Mouse (Mus musculus) forebrain, embryonic 16.5 days (tissue): ENCODE results near the gene Aco2. TPM values are rescaled to one million over a fixed set of nuclear protein-coding genes. Genes with fewer than 3 reads are reported as not detected.
A peak's percentile ranks its signal among the peaks of the same experiment; 100 is the strongest.

Source experiments
- ATAC-seq: fragments of 200-750 bp; cut with Nextera tagmentation; 2 replicates; pipeline ENCODE4 v1.8.0; 2017; ENCODE audit warnings: mild to moderate bottlenecking, moderate library complexity
- H3K27ac ChIP-seq: fragments of 300-500 bp; sonication (generic); 2 replicates; pipeline ENCODE4 v1.5.1; 2014; ENCODE audit warnings: low read length, control low read depth
- H3K27me3 ChIP-seq: fragments of 300-500 bp; sonication (generic); replicated peaks from 2 replicates; pipeline ENCODE4 v1.6.1; 2014; ENCODE audit warnings: low read length; ENCODE audit not compliant: control insufficient read depth, insufficient read depth
- H3K36me3 ChIP-seq: fragments of 300-500 bp; sonication (generic); 2 replicates; pipeline ENCODE4 v1.6.1; 2014; ENCODE audit not compliant: control insufficient read depth, insufficient read depth
- H3K4me1 ChIP-seq: fragments of 300-500 bp; sonication (generic); replicated peaks from 2 replicates; pipeline ENCODE4 v1.6.1; 2014; ENCODE audit warnings: low read length; ENCODE audit not compliant: control insufficient read depth, insufficient read depth
- H3K4me2 ChIP-seq: fragments of 300-500 bp; sonication (generic); 2 replicates; pipeline ENCODE4 v1.6.1; 2014; ENCODE audit warnings: mild to moderate bottlenecking, low read length, control low read depth
- H3K4me3 ChIP-seq: fragments of 300-500 bp; sonication (generic); replicated peaks from 2 replicates; pipeline ENCODE4 v1.5.1; 2014; ENCODE audit warnings: mild to moderate bottlenecking, low read length, control low read depth
- H3K9ac ChIP-seq: fragments of 300-500 bp; sonication (generic); replicated peaks from 2 replicates; pipeline ENCODE4 v1.6.1; 2014; ENCODE audit warnings: low read depth, low read length, control low read depth
- H3K9me3 ChIP-seq: fragments of 300-500 bp; sonication (generic); 2 replicates; pipeline ENCODE4 v1.6.1; 2016; ENCODE audit warnings: low read length; ENCODE audit not compliant: control insufficient read depth
- WGBS: fragments of 180-500 bp; shearing (Covaris S2); extraction: QIAGEN DNeasy Blood & Tissue Kit; methylation state at CpG from one replicate; pipeline ENCODE4 v1.1.7; 2014; 5-methylcytosine and 5-hydroxymethylcytosine counted together
- polyA plus RNA-seq: library from polyadenylated mRNA; unstranded; fragments of >200 nt; fragmentation: Nextera tagmentation; extraction: Ambion mirVana; gene quantifications from 2 replicates; pipeline ENCODE4 v1.2.1, GENCODE M21; 2015

Aco2 gene
- polyA plus RNA-seq, 1 experiment from 2014 or later, result 260 TPM

GRCm38 (mm10) chr15:81860471-81861135 lies 11.5 kb upstream of the Aco2 start:
- no peak for ATAC-seq
- H3K4me1 ChIP-seq, result peaks cover 29% of the 10 kb centered on the region
- no peaks in the 10 kb centered on the region for H3K27me3 ChIP-seq
- H3K27ac ChIP-seq, result peak overlapping the region; percentile 75
- no peak overlapping the region for H3K4me3 ChIP-seq
- H3K9ac ChIP-seq, result no peak overlapping the region
- peaks cover 7% of the 10 kb centered on the region for H3K36me3 ChIP-seq
- no peaks in the 10 kb centered on the region for H3K9me3 ChIP-seq
- H3K4me2 ChIP-seq, result peak overlapping the region; percentile 83
- 39% methylated on average over 8 of the region's 8 CpGs for WGBS

- Histone ChIP-seq H3K4me1 (peaks cover 8% of the 10 kb centered on the region), H3K27ac (no peak overlapping the region), H3K4me3 (no peak overlapping the region), H3K27me3 (no peaks in the 10 kb centered on the region), H3K9me3 (no peaks in the 10 kb centered on the region), H3K36me3 (peaks cover 25% of the 10 kb centered on the region), H3K9ac (no peak overlapping the region), H3K4me2 (no peak overlapping the region)
- no peak for ATAC-seq
- 91% methylated on average over 7 of the region's 7 CpGs for WGBS
Observed at GRCm38 (mm10) chr15:81864238-81864637, 7.9 kb upstream of the Aco2 start.

- no peak for ATAC-seq
- Histone ChIP-seq H3K4me1 (peaks cover 19% of the 10 kb centered on the region), H3K9ac (no peak overlapping the region), H3K36me3 (peaks cover 26% of the 10 kb centered on the region), H3K9me3 (no peaks in the 10 kb centered on the region), H3K4me3 (no peak overlapping the region), H3K4me2 (no peak overlapping the region), H3K27me3 (no peaks in the 10 kb centered on the region), H3K27ac (no peak overlapping the region)
- WGBS, result 97% methylated on average over 5 of the region's 5 CpGs
Observed at GRCm38 (mm10) chr15:81869985-81870384, 2.1 kb upstream of the Aco2 start.

GRCm38 (mm10) chr15:81871604-81872261 lies 376 bp upstream of the Aco2 start, which contains the start of gene Phf5a:
Gene Phf5a (minus strand): TSS chr15:81871911.
- Histone ChIP-seq H3K4me2 (peak within 1 kb of the TSS; percentile 74), H3K9me3 (no peaks in the 10 kb centered on the region), H3K27me3 (no peaks in the 10 kb centered on the region), H3K4me1 (peaks cover 19% of the 10 kb centered on the region), H3K27ac (peak within 1 kb of the TSS; percentile 100), H3K4me3 (peak within 1 kb of the TSS; percentile 93), H3K36me3 (peaks cover 23% of the 10 kb centered on the region), H3K9ac (peak within 1 kb of the TSS; percentile 88)
- peak; percentile 90 for ATAC-seq
- under 1% methylated on average over 30 of the region's 30 CpGs for WGBS

- Histone ChIP-seq H3K9me3 (no peaks in the 10 kb centered on the region), H3K9ac (peak overlapping the region; percentile 47), H3K4me2 (peak overlapping the region; percentile 33), H3K27ac (peak overlapping the region; percentile 94), H3K27me3 (no peaks in the 10 kb centered on the region), H3K36me3 (no peaks in the 10 kb centered on the region), H3K4me3 (0 out of 2 replicates have a peak overlapping the region, but pooled peaks have one; percentile 3), H3K4me1 (peaks cover 22% of the 10 kb centered on the region)
- ATAC-seq, result peak; percentile 93
- WGBS, result 14% methylated on average over 5 of the region's 5 CpGs
Observed at GRCm38 (mm10) chr15:81879531-81880401, 7.7 kb downstream of the Aco2 start.

GRCm38 (mm10) chr15:81882348-81882747 lies 10.2 kb downstream of the Aco2 start:
- ATAC-seq, result no peak
- WGBS, result 92% methylated on average over 3 of the region's 3 CpGs
- Histone ChIP-seq H3K27ac (no peak overlapping the region), H3K9ac (no peak overlapping the region), H3K4me3 (no peak overlapping the region), H3K4me2 (no peak overlapping the region), H3K27me3 (no peaks in the 10 kb centered on the region), H3K9me3 (no peaks in the 10 kb centered on the region), H3K4me1 (peaks cover 22% of the 10 kb centered on the region), H3K36me3 (no peaks in the 10 kb centered on the region)

- no peaks in the 10 kb centered on the region for H3K27me3 ChIP-seq
- WGBS, result 67% methylated on average over 3 of the region's 3 CpGs
- H3K4me1 ChIP-seq, result peaks cover 5% of the 10 kb centered on the region
- H3K4me3 ChIP-seq, result no peak overlapping the region
- H3K9ac ChIP-seq, result no peak overlapping the region
- no peak for ATAC-seq
- H3K27ac ChIP-seq, result no peak overlapping the region
- H3K4me2 ChIP-seq, result no peak overlapping the region
- no peaks in the 10 kb centered on the region for H3K9me3 ChIP-seq
- H3K36me3 ChIP-seq, result peaks cover 5% of the 10 kb centered on the region; the same call in 1 of the 2 replicates
Observed at GRCm38 (mm10) chr15:81885418-81885934, 13.4 kb downstream of the Aco2 start.

- no peak overlapping the region for H3K4me2 ChIP-seq
- no peak for ATAC-seq
- no peaks in the 10 kb centered on the region for H3K27me3 ChIP-seq
- 94% methylated on average over 6 of the region's 6 CpGs for WGBS
- no peak overlapping the region for H3K27ac ChIP-seq
- no peaks in the 10 kb centered on the region for H3K9me3 ChIP-seq
- H3K36me3 ChIP-seq, result peaks cover 5% of the 10 kb centered on the region
- no peak overlapping the region for H3K4me3 ChIP-seq
- no peaks in the 10 kb centered on the region for H3K4me1 ChIP-seq
- no peak overlapping the region for H3K9ac ChIP-seq
Observed at GRCm38 (mm10) chr15:81886795-81887550, 14.9 kb downstream of the Aco2 start.
